Mouse (Mus musculus) heart, embryonic 13.5 days (tissue): ENCODE measurements at regions not wholly inside any gene's neighbourhood (a gene's known extent, or its start where the extent isn't known, plus 50 kb on each side); places are given as distances from the start of the nearest gene placed in this dataset.

Experiments
- ATAC-seq: fragments of 200-750 bp; cut with Nextera tagmentation; 2 replicates; pipeline ENCODE4 v1.8.0; 2017; ENCODE audit warnings: moderate TSS enrichment; ENCODE audit not compliant: insufficient number of reproducible peaks, low FRiP score, low TSS enrichment; ENCODE audit errors: extremely low read depth
- H3K27ac ChIP-seq: fragments of 300-500 bp; sonication (generic); replicated peaks from 2 replicates; pipeline ENCODE4 v1.5.1; 2015; ENCODE audit warnings: moderate library complexity, mild to moderate bottlenecking, inconsistent platforms
- H3K27me3 ChIP-seq: fragments of 300-500 bp; sonication (generic); replicated peaks from 2 replicates; pipeline ENCODE4 v1.6.1; 2015; ENCODE audit warnings: mild to moderate bottlenecking, inconsistent platforms
- H3K36me3 ChIP-seq: fragments of 300-500 bp; sonication (generic); 2 replicates; pipeline ENCODE4 v1.6.1; 2015; ENCODE audit warnings: mild to moderate bottlenecking, inconsistent platforms
- H3K4me1 ChIP-seq: fragments of 300-500 bp; sonication (generic); 2 replicates; pipeline ENCODE4 v1.6.1; 2015; ENCODE audit warnings: inconsistent platforms
- H3K4me2 ChIP-seq: fragments of 300-500 bp; sonication (generic); 2 replicates; pipeline ENCODE4 v1.6.1; 2015; ENCODE audit warnings: inconsistent platforms, mild to moderate bottlenecking, moderate library complexity
- H3K4me3 ChIP-seq: fragments of 300-500 bp; sonication (generic); 2 replicates; pipeline ENCODE4 v1.5.1; 2015; ENCODE audit warnings: moderate library complexity, mild to moderate bottlenecking, inconsistent platforms
- H3K9ac ChIP-seq: fragments of 300-500 bp; sonication (generic); 2 replicates; pipeline ENCODE4 v1.6.1; 2015; ENCODE audit warnings: inconsistent platforms, mild to moderate bottlenecking, moderate library complexity
- H3K9me3 ChIP-seq: fragments of 300-500 bp; sonication (generic); 2 replicates; pipeline ENCODE4 v1.6.1; 2016; ENCODE audit warnings: inconsistent platforms
- WGBS: fragments of 180-500 bp; shearing (Covaris S2); methylation state at CpG from one replicate; pipeline ENCODE4 v1.1.7; 2015; ENCODE audit warnings: mixed read lengths; 5-methylcytosine and 5-hydroxymethylcytosine counted together

- Histone ChIP-seq H3K9ac (no peak overlapping the region), H3K4me2 (no peak overlapping the region), H3K27me3 (no peaks in the 10 kb centered on the region), H3K4me3 (no peak overlapping the region), H3K27ac (no peak overlapping the region), H3K36me3 (no peaks in the 10 kb centered on the region), H3K9me3 (no peaks in the 10 kb centered on the region), H3K4me1 (0 out of 2 replicates have a peak, but pooled peaks cover 4% of the 10 kb centered on the region)
- 34% methylated on average over 5 of the region's 5 CpGs for WGBS
- no peak for ATAC-seq
Observed at GRCm38 (mm10) chr19:28732998-28733397, 53.1 kb upstream of the Glis3 start.

GRCm38 (mm10) chr19:28733781-28734180 lies 53.9 kb upstream of the Glis3 start:
- H3K4me3 ChIP-seq: no peak overlapping the region
- no peaks in the 10 kb centered on the region for H3K36me3 ChIP-seq
- no peak overlapping the region for H3K9ac ChIP-seq
- no peaks in the 10 kb centered on the region for H3K9me3 ChIP-seq
- no peak overlapping the region for H3K4me2 ChIP-seq
- 0 out of 2 replicates have a peak, but pooled peaks cover 4% of the 10 kb centered on the region for H3K4me1 ChIP-seq
- no peaks in the 10 kb centered on the region for H3K27me3 ChIP-seq
- no peak for ATAC-seq
- WGBS: 79% methylated on average over 6 of the region's 6 CpGs
- no peak overlapping the region for H3K27ac ChIP-seq

- no peak overlapping the region for H3K27ac ChIP-seq
- ATAC-seq: no peak
- peaks cover 24% of the 10 kb centered on the region for H3K4me1 ChIP-seq
- WGBS: 58% methylated on average over 5 of the region's 5 CpGs
- no peak overlapping the region for H3K9ac ChIP-seq
- no peak overlapping the region for H3K4me2 ChIP-seq
- no peaks in the 10 kb centered on the region for H3K36me3 ChIP-seq
- H3K4me3 ChIP-seq: no peak overlapping the region
- H3K27me3 ChIP-seq: no peaks in the 10 kb centered on the region
- no peaks in the 10 kb centered on the region for H3K9me3 ChIP-seq
Observed at GRCm38 (mm10) chr19:28743176-28743793, 63.4 kb upstream of the Glis3 start.

GRCm38 (mm10) chr19:28745105-28745504 lies 65.2 kb upstream of the Glis3 start:
- no peaks in the 10 kb centered on the region for H3K36me3 ChIP-seq
- no peaks in the 10 kb centered on the region for H3K9me3 ChIP-seq
- ATAC-seq: no peak
- no peaks in the 10 kb centered on the region for H3K27me3 ChIP-seq
- H3K4me1 ChIP-seq: peaks cover 27% of the 10 kb centered on the region
- H3K4me2 ChIP-seq: no peak overlapping the region; the same call in 1 of the 2 replicates
- H3K27ac ChIP-seq: 0 out of 2 replicates have a peak overlapping the region, but pooled peaks have one; percentile 48
- no peak overlapping the region for H3K9ac ChIP-seq
- no peak overlapping the region for H3K4me3 ChIP-seq
- 82% methylated on average over 2 of the region's 2 CpGs for WGBS

- Histone ChIP-seq H3K9ac (no peak overlapping the region), H3K27ac (peak overlapping the region; percentile 58), H3K4me3 (no peak overlapping the region), H3K27me3 (no peaks in the 10 kb centered on the region), H3K4me2 (no peak overlapping the region; the same call in 1 of the 2 replicates), H3K36me3 (no peaks in the 10 kb centered on the region), H3K4me1 (peaks cover 27% of the 10 kb centered on the region), H3K9me3 (no peaks in the 10 kb centered on the region)
- no peak for ATAC-seq
- WGBS: 29% methylated on average over 8 of the region's 8 CpGs
Observed at GRCm38 (mm10) chr19:28745534-28745933, 65.7 kb upstream of the Glis3 start.

GRCm38 (mm10) chr19:28751091-28751490 lies 71.2 kb upstream of the Glis3 start:
- Histone ChIP-seq H3K27me3 (no peaks in the 10 kb centered on the region), H3K36me3 (no peaks in the 10 kb centered on the region), H3K9ac (no peak overlapping the region), H3K9me3 (no peaks in the 10 kb centered on the region), H3K4me1 (peaks cover 17% of the 10 kb centered on the region), H3K4me2 (peak overlapping the region; percentile 39), H3K4me3 (no peak overlapping the region), H3K27ac (no peak overlapping the region)
- ATAC-seq: no peak
- WGBS: 62% methylated on average over 8 of the region's 8 CpGs

GRCm38 (mm10) chr19:28758854-28759253 lies 76.0 kb upstream of the Slc1a1 start:
- WGBS: 51% methylated on average over 7 of the region's 7 CpGs
- Histone ChIP-seq H3K9ac (no peak overlapping the region), H3K4me1 (no peaks in the 10 kb centered on the region), H3K4me2 (no peak overlapping the region), H3K27ac (no peak overlapping the region), H3K4me3 (no peak overlapping the region), H3K9me3 (no peaks in the 10 kb centered on the region), H3K36me3 (no peaks in the 10 kb centered on the region), H3K27me3 (no peaks in the 10 kb centered on the region)
- no peak for ATAC-seq

GRCm38 (mm10) chr19:28764795-28765360 lies 70.0 kb upstream of the Slc1a1 start:
- WGBS: 65% methylated on average over 11 of the region's 11 CpGs
- H3K4me1 ChIP-seq: peaks cover 8% of the 10 kb centered on the region
- no peak for ATAC-seq
- no peak overlapping the region for H3K9ac ChIP-seq
- H3K4me2 ChIP-seq: no peak overlapping the region
- no peaks in the 10 kb centered on the region for H3K36me3 ChIP-seq
- no peaks in the 10 kb centered on the region for H3K9me3 ChIP-seq
- H3K27ac ChIP-seq: no peak overlapping the region
- no peaks in the 10 kb centered on the region for H3K27me3 ChIP-seq
- no peak overlapping the region for H3K4me3 ChIP-seq

GRCm38 (mm10) chr19:28768218-28768617 lies 66.6 kb upstream of the Slc1a1 start:
- no peak for ATAC-seq
- H3K27ac ChIP-seq: no peak overlapping the region
- no peaks in the 10 kb centered on the region for H3K27me3 ChIP-seq
- peaks cover 8% of the 10 kb centered on the region for H3K4me1 ChIP-seq
- 44% methylated on average over 5 of the region's 5 CpGs for WGBS
- no peak overlapping the region for H3K4me3 ChIP-seq
- H3K9me3 ChIP-seq: no peaks in the 10 kb centered on the region
- H3K4me2 ChIP-seq: no peak overlapping the region
- H3K36me3 ChIP-seq: no peaks in the 10 kb centered on the region
- no peak overlapping the region for H3K9ac ChIP-seq

GRCm38 (mm10) chr19:28770419-28770818 lies 64.4 kb upstream of the Slc1a1 start:
- Histone ChIP-seq H3K4me2 (no peak overlapping the region), H3K27me3 (no peaks in the 10 kb centered on the region), H3K9ac (no peak overlapping the region), H3K4me3 (no peak overlapping the region), H3K36me3 (no peaks in the 10 kb centered on the region), H3K9me3 (no peaks in the 10 kb centered on the region), H3K27ac (no peak overlapping the region), H3K4me1 (peaks cover 8% of the 10 kb centered on the region)
- ATAC-seq: no peak
- WGBS: 69% methylated on average over 12 of the region's 12 CpGs

GRCm38 (mm10) chr19:28771836-28772235 lies 63.0 kb upstream of the Slc1a1 start:
- no peak overlapping the region for H3K27ac ChIP-seq
- peaks cover under 1% of the 10 kb centered on the region; the same call in 1 of the 2 replicates for H3K4me1 ChIP-seq
- 40% methylated on average over 7 of the region's 7 CpGs for WGBS
- no peaks in the 10 kb centered on the region for H3K9me3 ChIP-seq
- no peak overlapping the region for H3K4me2 ChIP-seq
- H3K27me3 ChIP-seq: no peaks in the 10 kb centered on the region
- no peak for ATAC-seq
- H3K4me3 ChIP-seq: no peak overlapping the region
- no peak overlapping the region for H3K9ac ChIP-seq
- H3K36me3 ChIP-seq: no peaks in the 10 kb centered on the region
